Mouse (Mus musculus) adrenal gland, postnatal 0 days (tissue): Measurements from ENCODE around the gene P2rx4. TPM values are rescaled to one million over a fixed set of nuclear protein-coding genes. Genes with fewer than 3 reads are reported as not detected.

Experiments used
- microRNA-seq: library from miRNA; unstranded; fragments of <30 nt; microRNA quantifications from one replicate; pipeline ENCODE4, GENCODE M21; 2016; ENCODE audit warnings: borderline replicate concordance; ENCODE audit not compliant: insufficient number of aligned reads
- polyA plus RNA-seq: library from polyadenylated mRNA; unstranded; fragments of >200 nt; fragmentation: Nextera tagmentation; extraction: Ambion mirVana; gene quantifications from 2 replicates; pipeline ENCODE4 v1.2.1, GENCODE M21; 2015

The P2rx4 gene
- 40.0 and 52.6 TPM in 2 replicates for polyA plus RNA-seq

DNA sequence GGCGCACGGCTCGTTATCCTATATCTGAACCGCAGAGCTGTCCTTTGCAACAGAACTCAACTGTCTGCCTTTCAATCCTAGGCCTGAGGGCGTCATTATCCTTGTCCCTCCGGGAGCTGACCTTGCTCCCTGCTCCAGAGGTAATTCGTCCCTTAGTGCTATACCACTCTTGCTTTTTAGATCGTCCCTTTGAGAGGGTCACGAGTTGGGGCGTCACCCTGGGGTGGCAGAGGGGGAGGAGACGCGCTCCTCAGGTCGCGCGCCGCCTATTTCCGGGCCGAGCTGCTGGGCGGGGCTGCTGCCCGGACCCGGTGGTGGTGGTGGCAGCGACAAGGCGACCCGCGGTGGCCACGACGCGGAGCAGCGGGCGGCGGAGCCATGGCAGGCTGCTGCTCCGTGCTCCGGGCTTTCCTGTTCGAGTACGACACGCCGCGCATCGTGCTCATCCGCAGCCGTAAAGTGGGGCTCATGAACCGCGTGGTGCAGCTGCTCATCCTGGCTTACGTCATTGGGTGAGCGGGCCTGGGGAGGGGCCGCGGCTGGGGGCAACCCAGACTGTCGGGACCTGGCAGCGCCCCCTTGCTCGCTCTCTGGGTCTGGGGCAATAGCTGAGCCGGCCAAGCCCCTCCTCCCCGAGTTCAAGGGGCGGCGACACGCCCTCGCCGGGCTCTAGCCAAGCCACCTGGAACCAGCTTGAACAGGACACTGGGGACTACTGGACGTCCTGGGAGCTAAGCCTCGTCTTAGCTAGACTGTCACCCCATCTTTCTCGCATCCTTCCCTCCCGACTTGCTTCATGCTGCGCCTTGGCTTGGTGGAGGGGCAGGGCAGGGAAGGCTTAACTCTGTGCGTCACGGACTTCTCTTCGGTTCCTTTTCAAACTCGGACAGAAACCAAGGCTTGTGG is at the start of gene P2rx4:
Gene P2rx4, plus strand, starts transcription at position 269 of the 906 bp plus-strand sequence.

Small RNA genes within 50 kb of the gene (microRNA-seq; reads per million reads assigned to microRNA genes)
- gene Mir8115, result not detected

Other genes starting within 250 kb of the P2rx4 start
- gene Atp2a2, start 205.3 kb upstream of the P2rx4 start, polyA plus RNA-seq, result 21.8 and 25.3 TPM in 2 replicates
- 27.9 and 29.2 TPM in 2 replicates for gene Ift81, start 93.0 kb upstream of the P2rx4 start, polyA plus RNA-seq
- 3.7 and 5.0 TPM in 2 replicates for gene P2rx7, start 63.6 kb upstream of the P2rx4 start, polyA plus RNA-seq
- 22.9 and 27.9 TPM in 2 replicates for gene Camkk2, start 71.9 kb downstream of the P2rx4 start, polyA plus RNA-seq
- gene Anapc5, start 113.8 kb downstream of the P2rx4 start, polyA plus RNA-seq, result 219 and 249 TPM in 2 replicates
- gene Rnf34, start 142.5 kb downstream of the P2rx4 start, polyA plus RNA-seq, result 18.8 and 25.0 TPM in 2 replicates